Mouse (Mus musculus): ENCODE measurements around the gene Jund. TPM values are rescaled to one million over a fixed set of nuclear protein-coding genes. Genes with fewer than 3 reads are reported as not detected.

Jund gene
- polyA plus RNA-seq, 1 experiment from 2014 or later, result 128 TPM

- no peak for ATAC-seq (ENCODE audit: low FRiP score)
- 51% methylated on average over 10 of the region's 10 CpGs for WGBS
- H3K27me3 ChIP-seq (ENCODE audit: control insufficient read depth, insufficient read depth, low read length), result no peaks in the 10 kb centered on the region
- H3K36me3 ChIP-seq (replicated peaks; ENCODE audit: control insufficient read depth, insufficient read depth), result peaks cover 9% of the 10 kb centered on the region
- H3K4me2 ChIP-seq (replicated peaks), result peak overlapping the region; percentile 86
- H3K9ac ChIP-seq, result peak overlapping the region; percentile 99
- no peak for DNase-seq (ENCODE audit: low spot score)
- H3K4me1 ChIP-seq (replicated peaks; ENCODE audit: control insufficient read depth, insufficient read depth, low read length), result peaks cover 42% of the 10 kb centered on the region
- peak overlapping the region; percentile 99 for H3K4me3 ChIP-seq (replicated peaks; ENCODE audit: low read length)
- H3K9me3 ChIP-seq (ENCODE audit: control insufficient read depth, low read length), result no peaks in the 10 kb centered on the region
- H3K27ac ChIP-seq, result peak overlapping the region; percentile 99
Observed at GRCm38 (mm10) chr8:70701048-70701981, 2.6 kb downstream of the Jund start.

GRCm38 (mm10) chr8:70701982-70702841 lies 3.5 kb downstream of the Jund start:
- no peak overlapping the region for H3K27ac ChIP-seq
- peaks cover 34% of the 10 kb centered on the region for H3K4me1 ChIP-seq (replicated peaks; ENCODE audit: control insufficient read depth, insufficient read depth, low read length)
- H3K9me3 ChIP-seq (ENCODE audit: control insufficient read depth, low read length), result no peaks in the 10 kb centered on the region
- peak overlapping the region; percentile 99; the same call in 1 of the 2 replicates for H3K4me3 ChIP-seq (replicated peaks; ENCODE audit: low read length)
- H3K9ac ChIP-seq, result no peak overlapping the region; the same call in 1 of the 2 replicates
- no peaks in the 10 kb centered on the region for H3K27me3 ChIP-seq (ENCODE audit: control insufficient read depth, insufficient read depth, low read length)
- peaks cover 9% of the 10 kb centered on the region for H3K36me3 ChIP-seq (replicated peaks; ENCODE audit: control insufficient read depth, insufficient read depth)
- WGBS, result 77% methylated on average over 2 of the region's 2 CpGs
- peak overlapping the region; percentile 86 for H3K4me2 ChIP-seq (replicated peaks)
- DNase-seq (ENCODE audit: low spot score), result no peak
- ATAC-seq (ENCODE audit: low FRiP score), result no peak

- ATAC-seq (ENCODE audit: low FRiP score), result no peak
- Histone ChIP-seq H3K9ac (no peak overlapping the region), H3K4me2 (replicated peaks) (peak overlapping the region; percentile 86; the same call in 1 of the 2 replicates), H3K4me3 (replicated peaks; ENCODE audit: low read length) (no peak overlapping the region), H3K27ac (no peak overlapping the region), H3K9me3 (ENCODE audit: control insufficient read depth, low read length) (no peaks in the 10 kb centered on the region), H3K4me1 (replicated peaks; ENCODE audit: control insufficient read depth, insufficient read depth, low read length) (peaks cover 28% of the 10 kb centered on the region), H3K27me3 (ENCODE audit: control insufficient read depth, insufficient read depth, low read length) (no peaks in the 10 kb centered on the region), H3K36me3 (replicated peaks; ENCODE audit: control insufficient read depth, insufficient read depth) (peaks cover 9% of the 10 kb centered on the region)
- no peak for DNase-seq (ENCODE audit: low spot score)
- WGBS, result 84% methylated on average over 3 of the region's 3 CpGs
Observed at GRCm38 (mm10) chr8:70702842-70703182, 4.1 kb downstream of the Jund start.

- Histone ChIP-seq H3K36me3 (replicated peaks; ENCODE audit: control insufficient read depth, insufficient read depth) (peaks cover 9% of the 10 kb centered on the region), H3K4me3 (replicated peaks; ENCODE audit: low read length) (no peak within 1 kb of the TSS), H3K27ac (no peak within 1 kb of the TSS), H3K9me3 (ENCODE audit: control insufficient read depth, low read length) (no peaks in the 10 kb centered on the region), H3K4me1 (replicated peaks; ENCODE audit: control insufficient read depth, insufficient read depth, low read length) (peaks cover 23% of the 10 kb centered on the region), H3K27me3 (ENCODE audit: control insufficient read depth, insufficient read depth, low read length) (no peaks in the 10 kb centered on the region), H3K9ac (no peak within 1 kb of the TSS), H3K4me2 (replicated peaks) (peak within 1 kb of the TSS; percentile 86)
- ATAC-seq (ENCODE audit: low FRiP score) (no peak), DNase-seq (ENCODE audit: low spot score) (no peak)
- 90% methylated on average over 3 of the region's 3 CpGs for WGBS
Observed at GRCm38 (mm10) chr8:70703287-70703686, 4.5 kb downstream of the Jund start, which contains the start of gene Iqcn. Gene Iqcn, plus strand, starts transcription at chr8:70703457.

- H3K36me3 ChIP-seq (replicated peaks; ENCODE audit: control insufficient read depth, insufficient read depth), result peaks cover 2% of the 10 kb centered on the region; the same call in 1 of the 2 replicates
- no peak overlapping the region for H3K4me3 ChIP-seq (replicated peaks; ENCODE audit: low read length)
- H3K9ac ChIP-seq, result no peak overlapping the region
- H3K27ac ChIP-seq, result no peak overlapping the region
- H3K4me2 ChIP-seq (replicated peaks), result no peak overlapping the region
- no peaks in the 10 kb centered on the region for H3K4me1 ChIP-seq (replicated peaks; ENCODE audit: control insufficient read depth, insufficient read depth, low read length)
- no peaks in the 10 kb centered on the region for H3K27me3 ChIP-seq (ENCODE audit: control insufficient read depth, insufficient read depth, low read length)
- DNase-seq (ENCODE audit: low spot score) (no peak), ATAC-seq (ENCODE audit: low FRiP score) (no peak)
- no peaks in the 10 kb centered on the region for H3K9me3 ChIP-seq (ENCODE audit: control insufficient read depth, low read length)
- WGBS, result 90% methylated on average over 14 of the region's 14 CpGs
Observed at GRCm38 (mm10) chr8:70708281-70708680, 9.5 kb downstream of the Jund start.

- H3K27me3 ChIP-seq (ENCODE audit: control insufficient read depth, insufficient read depth, low read length), result no peaks in the 10 kb centered on the region
- DNase-seq (ENCODE audit: low spot score) (no peak), ATAC-seq (ENCODE audit: low FRiP score) (no peak)
- H3K4me3 ChIP-seq (replicated peaks; ENCODE audit: low read length), result no peak overlapping the region
- 90% methylated on average over 9 of the region's 9 CpGs for WGBS
- H3K27ac ChIP-seq, result no peak overlapping the region
- H3K9me3 ChIP-seq (ENCODE audit: control insufficient read depth, low read length), result no peaks in the 10 kb centered on the region
- no peaks in the 10 kb centered on the region for H3K4me1 ChIP-seq (replicated peaks; ENCODE audit: control insufficient read depth, insufficient read depth, low read length)
- H3K9ac ChIP-seq, result no peak overlapping the region
- H3K36me3 ChIP-seq (replicated peaks; ENCODE audit: control insufficient read depth, insufficient read depth), result no peaks in the 10 kb centered on the region
- no peak overlapping the region for H3K4me2 ChIP-seq (replicated peaks)
Observed at GRCm38 (mm10) chr8:70709794-70710193, 11.0 kb downstream of the Jund start.

GRCm38 (mm10) chr8:70710296-70710695 lies 11.5 kb downstream of the Jund start:
- Histone ChIP-seq H3K9me3 (ENCODE audit: control insufficient read depth, low read length) (no peaks in the 10 kb centered on the region), H3K4me2 (replicated peaks) (no peak overlapping the region), H3K9ac (no peak overlapping the region), H3K36me3 (replicated peaks; ENCODE audit: control insufficient read depth, insufficient read depth) (no peaks in the 10 kb centered on the region), H3K4me3 (replicated peaks; ENCODE audit: low read length) (no peak overlapping the region), H3K27me3 (ENCODE audit: control insufficient read depth, insufficient read depth, low read length) (no peaks in the 10 kb centered on the region), H3K4me1 (replicated peaks; ENCODE audit: control insufficient read depth, insufficient read depth, low read length) (no peaks in the 10 kb centered on the region), H3K27ac (no peak overlapping the region)
- WGBS, result 88% methylated on average over 1 of the region's 1 CpGs
- DNase-seq (ENCODE audit: low spot score) (no peak), ATAC-seq (ENCODE audit: low FRiP score) (no peak)

- WGBS, result 89% methylated on average over 11 of the region's 11 CpGs
- no peaks in the 10 kb centered on the region for H3K4me1 ChIP-seq (replicated peaks; ENCODE audit: control insufficient read depth, insufficient read depth, low read length)
- ATAC-seq (ENCODE audit: low FRiP score), result no peak
Observed at GRCm38 (mm10) chr8:70711041-70711440, 12.3 kb downstream of the Jund start.

GRCm38 (mm10) chr8:70713991-70714390 lies 15.2 kb downstream of the Jund start:
- Histone ChIP-seq H3K9ac (no peak overlapping the region), H3K9me3 (ENCODE audit: control insufficient read depth, low read length) (no peaks in the 10 kb centered on the region), H3K27me3 (ENCODE audit: control insufficient read depth, insufficient read depth, low read length) (no peaks in the 10 kb centered on the region), H3K36me3 (replicated peaks; ENCODE audit: control insufficient read depth, insufficient read depth) (no peaks in the 10 kb centered on the region), H3K4me2 (replicated peaks) (no peak overlapping the region), H3K4me3 (replicated peaks; ENCODE audit: low read length) (no peak overlapping the region), H3K4me1 (replicated peaks; ENCODE audit: control insufficient read depth, insufficient read depth, low read length) (no peaks in the 10 kb centered on the region), H3K27ac (no peak overlapping the region)
- ATAC-seq (ENCODE audit: low FRiP score), result no peak
- 80% methylated on average over 7 of the region's 7 CpGs for WGBS
- no peak for DNase-seq (ENCODE audit: low spot score)

More at GRCm38 (mm10) chr8:70711041-70711440, 12.3 kb downstream of the Jund start:
- no peak overlapping the region for H3K4me2 ChIP-seq (replicated peaks)
- no peak overlapping the region for H3K4me3 ChIP-seq (replicated peaks; ENCODE audit: low read length)
- H3K27me3 ChIP-seq (ENCODE audit: control insufficient read depth, insufficient read depth, low read length), result no peaks in the 10 kb centered on the region
- H3K27ac ChIP-seq, result no peak overlapping the region
- no peaks in the 10 kb centered on the region for H3K9me3 ChIP-seq (ENCODE audit: control insufficient read depth, low read length)
- H3K36me3 ChIP-seq (replicated peaks; ENCODE audit: control insufficient read depth, insufficient read depth), result no peaks in the 10 kb centered on the region
- DNase-seq (ENCODE audit: low spot score), result no peak
- H3K9ac ChIP-seq, result no peak overlapping the region
